Mouse (Mus musculus) embryonic facial prominence, embryonic 11.5 days (tissue): ENCODE measurements around the gene Trim47. TPM values are rescaled to one million over a fixed set of nuclear protein-coding genes. Genes with fewer than 3 reads are reported as not detected.

Source experiments
- ATAC-seq: fragments of 200-750 bp; cut with Nextera tagmentation; replicated peaks from 2 replicates; pipeline ENCODE4 v1.8.0; 2017; ENCODE audit warnings: low read depth; ENCODE audit not compliant: insufficient number of reproducible peaks, low FRiP score, low TSS enrichment
- DNase-seq: peaks from one replicate; pipeline ENCODE4 v3.0.0-alpha.2; 2015; ENCODE audit warnings: low spot score
- H3K27ac ChIP-seq: fragments of 300-500 bp; sonication (generic); replicated peaks from 2 replicates; pipeline ENCODE4 v1.5.1; 2014; ENCODE audit warnings: mild to moderate bottlenecking, low read depth, low read length, control low read depth
- H3K27me3 ChIP-seq: fragments of 300-500 bp; sonication (generic); 2 replicates; pipeline ENCODE4 v1.6.1; 2014; ENCODE audit warnings: mild to moderate bottlenecking, low read length, moderate library complexity, mixed read lengths; ENCODE audit not compliant: control insufficient read depth, insufficient read depth
- H3K36me3 ChIP-seq: fragments of 300-500 bp; sonication (generic); replicated peaks from 2 replicates; pipeline ENCODE4 v1.6.1; 2014; ENCODE audit warnings: low read depth, mild to moderate bottlenecking, low read length, moderate library complexity, mixed read lengths; ENCODE audit not compliant: control insufficient read depth, insufficient read depth
- H3K4me1 ChIP-seq: fragments of 300-500 bp; sonication (generic); 2 replicates; pipeline ENCODE4 v1.6.1; 2014; ENCODE audit warnings: low read length, mixed read lengths; ENCODE audit not compliant: control insufficient read depth, insufficient read depth
- H3K4me2 ChIP-seq: fragments of 300-500 bp; sonication (generic); 2 replicates; pipeline ENCODE4 v1.6.1; 2014; ENCODE audit warnings: low read depth, mild to moderate bottlenecking, control low read depth, low read length, moderate library complexity
- H3K4me3 ChIP-seq: fragments of 300-500 bp; sonication (generic); 2 replicates; pipeline ENCODE4 v1.5.1; 2014; ENCODE audit warnings: low read depth, low read length, control low read depth
- H3K9ac ChIP-seq: fragments of 300-500 bp; sonication (generic); replicated peaks from 2 replicates; pipeline ENCODE4 v1.6.1; 2014; ENCODE audit warnings: mild to moderate bottlenecking, control low read depth, low read length
- H3K9me3 ChIP-seq: fragments of 300-500 bp; sonication (generic); replicated peaks from 2 replicates; pipeline ENCODE4 v1.6.1; 2016; ENCODE audit warnings: mild to moderate bottlenecking, low read length, inconsistent platforms, mixed read lengths; ENCODE audit not compliant: control insufficient read depth
- WGBS: fragments of 180-500 bp; shearing (Covaris S2); extraction: QIAGEN DNeasy Blood & Tissue Kit; methylation state at CpG from one replicate; pipeline ENCODE4 v1.1.7; 2014; 5-methylcytosine and 5-hydroxymethylcytosine counted together
- polyA plus RNA-seq: library from polyadenylated mRNA; unstranded; fragments of >200 nt; fragmentation: Nextera tagmentation; extraction: Ambion mirVana; gene quantifications from 2 replicates; pipeline ENCODE4 v1.2.1, GENCODE M21; 2014

Gene Trim47
- polyA plus RNA-seq, 1 experiment from 2014 or later: 4.5 TPM

- no peak overlapping the region for H3K4me2 ChIP-seq
- H3K36me3 ChIP-seq: peaks cover 23% of the 10 kb centered on the region
- DNase-seq: no peak
- ATAC-seq: no peak
- no peaks in the 10 kb centered on the region for H3K9me3 ChIP-seq
- no peaks in the 10 kb centered on the region for H3K27me3 ChIP-seq
- no peak overlapping the region for H3K27ac ChIP-seq
- H3K9ac ChIP-seq: no peak overlapping the region
- no peak overlapping the region for H3K4me3 ChIP-seq
- H3K4me1 ChIP-seq: no peaks in the 10 kb centered on the region
- WGBS: 55% methylated on average over 17 of the region's 18 CpGs
These were observed 18.7 kb upstream of the Trim47 start for GRCm38 (mm10) chr11:116145481-116146293.

GRCm38 (mm10) chr11:116143468-116143867 lies 16.5 kb upstream of the Trim47 start:
- no peak overlapping the region for H3K9ac ChIP-seq
- no peaks in the 10 kb centered on the region for H3K9me3 ChIP-seq
- no peak overlapping the region for H3K4me3 ChIP-seq
- DNase-seq: no peak
- no peaks in the 10 kb centered on the region for H3K4me1 ChIP-seq
- H3K27ac ChIP-seq: no peak overlapping the region
- H3K36me3 ChIP-seq: peaks cover 18% of the 10 kb centered on the region
- no peak overlapping the region for H3K4me2 ChIP-seq
- no peak for ATAC-seq
- 84% methylated on average over 3 of the region's 3 CpGs for WGBS
- H3K27me3 ChIP-seq: no peaks in the 10 kb centered on the region

- H3K36me3 ChIP-seq: peaks cover 15% of the 10 kb centered on the region
- no peak overlapping the region for H3K4me2 ChIP-seq
- no peaks in the 10 kb centered on the region for H3K4me1 ChIP-seq
- no peak overlapping the region for H3K9ac ChIP-seq
- H3K4me3 ChIP-seq: no peak overlapping the region
- H3K27ac ChIP-seq: no peak overlapping the region
- H3K27me3 ChIP-seq: no peaks in the 10 kb centered on the region
- WGBS: 52% methylated on average over 10 of the region's 10 CpGs
- no peaks in the 10 kb centered on the region for H3K9me3 ChIP-seq
- DNase-seq: no peak
- no peak for ATAC-seq
These were observed 15.4 kb upstream of the Trim47 start for GRCm38 (mm10) chr11:116142211-116142991.

GRCm38 (mm10) chr11:116138468-116139138 lies 11.6 kb upstream of the Trim47 start, which contains the start of gene Mrpl38:
Gene Mrpl38, minus strand, starts transcription at chr11:116138868.
- H3K9ac ChIP-seq: peak within 1 kb of the TSS; percentile 67
- peaks cover 5% of the 10 kb centered on the region for H3K36me3 ChIP-seq
- H3K9me3 ChIP-seq: no peaks in the 10 kb centered on the region
- H3K4me3 ChIP-seq: peak within 1 kb of the TSS; percentile 70
- H3K4me1 ChIP-seq: no peaks in the 10 kb centered on the region
- no peaks in the 10 kb centered on the region for H3K27me3 ChIP-seq
- under 1% methylated on average over 60 of the region's 60 CpGs for WGBS
- peak; percentile 93 for ATAC-seq
- DNase-seq: peak; percentile 96
- H3K27ac ChIP-seq: 0 out of 2 replicates have a peak within 1 kb of the TSS, but pooled peaks have one; percentile 7
- peak within 1 kb of the TSS; percentile 61 for H3K4me2 ChIP-seq

- H3K27me3 ChIP-seq: no peaks in the 10 kb centered on the region
- no peak for DNase-seq
- 0 out of 2 replicates have a peak overlapping the region, but pooled peaks have one; percentile 7 for H3K27ac ChIP-seq
- WGBS: under 1% methylated on average over 20 of the region's 20 CpGs
- ATAC-seq: no peak
- H3K9me3 ChIP-seq: no peaks in the 10 kb centered on the region
- no peaks in the 10 kb centered on the region for H3K4me1 ChIP-seq
- peak overlapping the region; percentile 70 for H3K4me3 ChIP-seq
- H3K4me2 ChIP-seq: peak overlapping the region; percentile 61
- peaks cover 2% of the 10 kb centered on the region for H3K36me3 ChIP-seq
- peak overlapping the region; percentile 67 for H3K9ac ChIP-seq
These were observed 11.1 kb upstream of the Trim47 start for GRCm38 (mm10) chr11:116138096-116138467.

GRCm38 (mm10) chr11:116134171-116134570 lies 7.2 kb upstream of the Trim47 start:
- H3K4me3 ChIP-seq: no peak overlapping the region
- 0 out of 2 replicates have a peak, but pooled peaks cover 2% of the 10 kb centered on the region for H3K4me1 ChIP-seq
- WGBS: 87% methylated on average over 10 of the region's 10 CpGs

GRCm38 (mm10) chr11:116133497-116133896 lies 6.5 kb upstream of the Trim47 start:
- Histone ChIP-seq H3K4me3 (no peak overlapping the region), H3K9ac (no peak overlapping the region), H3K4me2 (no peak overlapping the region), H3K27me3 (no peaks in the 10 kb centered on the region), H3K27ac (no peak overlapping the region), H3K36me3 (peaks cover 3% of the 10 kb centered on the region; the same call in 1 of the 2 replicates), H3K4me1 (0 out of 2 replicates have a peak, but pooled peaks cover 2% of the 10 kb centered on the region), H3K9me3 (no peaks in the 10 kb centered on the region)
- DNase-seq (no peak), ATAC-seq (no peak)
- 55% methylated on average over 5 of the region's 5 CpGs for WGBS

More at GRCm38 (mm10) chr11:116134171-116134570, 7.2 kb upstream of the Trim47 start:
- Histone ChIP-seq H3K27ac (no peak overlapping the region), H3K36me3 (peaks cover 3% of the 10 kb centered on the region; the same call in 1 of the 2 replicates), H3K4me2 (no peak overlapping the region), H3K9me3 (no peaks in the 10 kb centered on the region), H3K27me3 (no peaks in the 10 kb centered on the region), H3K9ac (no peak overlapping the region)
- DNase-seq: no peak
- ATAC-seq: no peak
